Mouse (Mus musculus) Patski (cell line): ENCODE measurements around the gene 1700028J19Rik. TPM values are rescaled to one million over a fixed set of nuclear protein-coding genes. Genes with fewer than 3 reads are reported as not detected.
A peak's percentile ranks its signal among the peaks of the same experiment; 100 is the strongest.
"Not testable (repeated sequence)": the region's sequence is repeated elsewhere in the genome, so short reads cannot be mapped to it uniquely, and the experiment has no call there.

Source experiments
- ATAC-seq: fragments of 100-300 bp; one replicate; pipeline ENCODE4 v1.8.0; 2021
- CTCF ChIA-PET: fragments of 350-600 bp; sonication (Branson Sonifier 250); formaldehyde crosslinking; loops from one replicate; lab custom pipeline; 2022; ENCODE audit warnings: inconsistent platforms; lab: Charles Lee
- POLR2A ChIA-PET: fragments of 350-600 bp; sonication (Branson Sonifier 250); formaldehyde crosslinking; loops from one replicate; lab custom pipeline; 2022; ENCODE audit warnings: antibody characterized with exemption, inconsistent platforms; lab: Charles Lee
- DNase-seq: peaks from one replicate; pipeline ENCODE4 v3.0.0-alpha.2; 2011; ENCODE audit warnings: low read depth, low spot score
- H3K27me3 ChIP-seq: fragments of 371-371 bp; one replicate; pipeline ENCODE4 v1.5.1; 2021
- CTCF ChIP-seq: fragments of 100-300 bp; IDR thresholded peaks from one replicate; pipeline ENCODE4 v1.5.1; 2021
- in situ Hi-C: fragments of 300-500 bp; cut with MboI; formaldehyde crosslinking; loops from 3 replicates; pipeline ENCODE4 v1.11.1; 2018; ENCODE audit warnings: low pct_unique_long_range_greater_than_20kb, mixed read lengths
- polyA plus RNA-seq: library from polyadenylated mRNA; unstranded; gene quantifications from one replicate; pipeline ENCODE4 v1.2.3, GENCODE M21; 2021

Gene 1700028J19Rik
- polyA plus RNA-seq, 1 experiment from 2014 or later, result 0.23 TPM

DNA sequence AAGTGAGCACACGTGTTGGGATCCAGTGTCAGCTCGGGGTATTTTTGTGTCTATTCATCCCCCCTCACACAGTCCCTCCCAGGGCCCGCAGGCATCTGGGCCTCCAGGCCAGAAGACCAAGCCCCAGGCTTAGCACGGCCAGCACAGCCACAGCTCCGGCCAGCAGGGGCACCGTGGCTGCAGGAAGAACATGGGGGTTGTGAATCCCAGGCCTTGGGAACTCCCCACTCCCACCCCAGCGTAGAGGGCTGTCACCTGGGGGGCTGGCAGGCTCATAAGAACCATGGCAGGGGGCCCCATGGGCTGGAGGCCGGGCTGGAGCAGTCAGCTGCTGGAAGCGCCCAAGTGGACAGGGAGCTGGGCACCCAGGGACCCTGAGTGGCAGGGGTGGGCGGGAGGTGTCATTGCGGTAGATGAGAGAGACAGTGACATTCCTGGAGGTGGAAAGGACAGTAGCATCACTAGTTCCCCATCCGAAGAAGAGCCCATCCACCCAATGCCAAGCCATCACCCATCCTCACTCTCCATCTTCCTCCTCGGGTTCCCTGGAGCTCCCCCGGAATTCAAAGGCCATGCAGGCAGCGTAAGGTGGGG is 6.6 kb upstream of the 1700028J19Rik start:
- ChIA-PET CTCF (interaction anchor here (1.1 to 1.4 kb wide), 2 partner anchors 10 kb away, joined by 4 to 5 read pairs; no protein-coding TSS in a partner anchor), POLR2A (interaction anchor here (0.6 kb wide), 1 partner anchor 30 kb away, joined by 5 read pairs; no protein-coding TSS in a partner anchor)
- TF ChIP-seq CTCF, result no peak
- no peak for ATAC-seq
- no peaks in the 10 kb centered on the region for H3K27me3 ChIP-seq
- in situ Hi-C loops, result no loop called here
- no peak for DNase-seq

DNA sequence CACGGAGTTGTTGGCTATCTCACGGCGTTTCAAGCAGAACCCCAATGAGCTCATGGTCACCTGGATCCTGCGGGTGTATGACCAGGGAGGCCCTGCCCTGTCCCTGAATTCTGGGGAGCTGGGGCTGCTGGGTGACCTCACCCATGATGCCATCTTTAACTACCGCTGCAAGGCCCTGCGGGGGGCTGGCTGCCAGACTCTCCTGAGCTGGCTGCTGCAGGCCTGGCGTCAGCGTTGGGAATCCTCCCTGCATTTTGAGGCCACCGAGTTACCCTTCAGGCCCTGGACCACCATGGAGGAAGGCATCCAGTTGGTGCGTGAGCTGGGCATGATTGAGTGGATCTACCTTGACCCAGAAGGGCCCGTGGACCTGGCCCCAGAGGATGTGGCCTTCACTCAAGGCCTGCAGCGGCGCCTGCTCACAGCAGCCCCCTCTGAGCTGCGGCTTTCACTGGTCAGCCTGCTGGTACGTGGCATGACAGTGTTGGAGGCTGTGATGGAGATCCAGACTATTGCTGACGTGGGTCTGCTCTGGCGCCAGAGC is 4.3 kb upstream of the 1700028J19Rik start:
- DNase-seq, POLR2A ChIA-PET, in situ Hi-C loops, ATAC-seq, CTCF ChIA-PET, H3K27me3 ChIP-seq: not testable (repeated sequence)

DNA sequence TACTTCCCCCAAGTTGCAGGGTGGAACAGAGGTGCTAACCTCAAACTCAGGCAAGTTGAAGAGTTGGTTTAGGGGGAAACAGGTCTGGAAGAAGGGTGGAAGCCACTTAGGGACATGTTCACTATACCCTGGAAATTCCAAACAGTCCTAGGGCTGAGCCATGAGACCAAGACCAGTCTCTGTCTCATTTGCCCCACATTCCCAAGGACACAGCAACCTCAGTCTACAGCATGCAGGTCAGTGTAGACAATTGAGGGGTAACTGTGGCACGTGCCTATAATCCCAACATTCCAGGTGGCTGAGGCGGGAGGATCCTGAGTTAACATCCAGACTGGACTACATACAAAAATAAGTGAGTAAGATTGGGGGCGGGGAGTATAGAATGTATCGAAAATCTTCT is 2.8 kb upstream of the 1700028J19Rik start:
- ATAC-seq, result no peak
- ChIA-PET POLR2A (interaction anchor here (1.1 kb wide), 1 partner anchor 25 kb away, joined by 3 read pairs; no protein-coding TSS in a partner anchor), CTCF (no interaction called here)
- H3K27me3 ChIP-seq, result no peaks in the 10 kb centered on the region
- TF ChIP-seq CTCF, result no peak
- DNase-seq, result no peak
- in situ Hi-C loops, result loop anchor here (25.0 kb wide), 1 partner anchor 662 kb away; the partner anchor contains the start of gene Zfp719

DNA sequence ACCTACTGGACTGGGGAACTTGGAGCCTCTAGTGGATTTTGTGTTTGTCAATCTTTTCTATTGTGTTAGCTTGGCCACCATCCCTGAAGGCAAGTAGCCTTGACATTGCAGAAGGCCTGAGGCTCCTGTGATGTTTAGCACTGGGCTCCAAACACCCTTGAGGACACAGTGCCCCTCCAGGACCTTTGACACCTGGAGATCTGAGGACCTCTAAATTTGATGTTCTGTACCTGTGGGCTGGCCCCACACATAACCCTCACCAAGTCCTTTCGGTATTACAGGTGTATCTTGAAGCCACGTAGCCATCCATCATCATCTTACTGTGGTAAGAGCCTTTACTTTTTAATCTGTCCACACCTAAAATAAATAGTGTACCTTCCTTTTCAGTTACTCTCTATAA is 1.5 kb upstream of the 1700028J19Rik start:
- ATAC-seq, result no peak
- TF ChIP-seq CTCF, result no peak
- ChIA-PET POLR2A (interaction anchor here (1.1 kb wide), 1 partner anchor 26 kb away, joined by 3 read pairs; no protein-coding TSS in a partner anchor), CTCF (no interaction called here)
- in situ Hi-C loops, result loop anchor here (25.0 kb wide), 1 partner anchor 661 kb away; the partner anchor contains the start of gene Zfp719
- no peaks in the 10 kb centered on the region for H3K27me3 ChIP-seq
- no peak for DNase-seq

DNA sequence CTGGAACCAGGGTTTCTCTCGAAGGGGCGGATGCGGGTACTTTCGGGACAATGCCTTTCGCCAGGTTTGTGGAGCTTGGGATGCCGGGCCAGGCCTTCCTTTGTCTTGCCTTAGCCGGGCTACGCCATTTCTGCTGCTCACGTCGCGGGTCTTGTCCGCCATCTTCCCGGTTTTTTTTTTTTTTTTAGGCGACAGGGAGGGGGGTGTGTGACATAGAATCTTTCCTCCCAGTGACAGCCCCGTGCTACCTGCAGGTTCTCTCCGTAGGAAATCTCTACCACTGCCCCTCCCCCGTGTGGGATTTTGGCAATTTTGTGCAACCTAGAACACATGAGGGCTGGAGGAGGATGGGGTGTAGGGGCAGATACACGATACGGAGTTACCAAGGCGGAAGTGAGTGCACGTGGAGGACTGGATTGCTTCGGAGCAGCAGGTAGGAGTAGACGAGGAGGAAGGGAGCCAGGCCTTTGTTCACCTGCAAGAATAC is 532 bp upstream of the 1700028J19Rik start:
- POLR2A ChIA-PET, result interaction anchor here (0.7 kb wide), 2 partner anchors 11 to 104 kb away, joined by 4 to 5 read pairs; no protein-coding TSS in a partner anchor
- TF ChIP-seq CTCF, result no peak
- no peak for DNase-seq
- ATAC-seq, result peak; percentile 20
- in situ Hi-C loops, result loop anchor here (25.0 kb wide), 1 partner anchor 660 kb away; the partner anchor contains the start of gene Zfp719
- peaks cover 7% of the 10 kb centered on the region for H3K27me3 ChIP-seq
- CTCF ChIA-PET, result no interaction called here

DNA sequence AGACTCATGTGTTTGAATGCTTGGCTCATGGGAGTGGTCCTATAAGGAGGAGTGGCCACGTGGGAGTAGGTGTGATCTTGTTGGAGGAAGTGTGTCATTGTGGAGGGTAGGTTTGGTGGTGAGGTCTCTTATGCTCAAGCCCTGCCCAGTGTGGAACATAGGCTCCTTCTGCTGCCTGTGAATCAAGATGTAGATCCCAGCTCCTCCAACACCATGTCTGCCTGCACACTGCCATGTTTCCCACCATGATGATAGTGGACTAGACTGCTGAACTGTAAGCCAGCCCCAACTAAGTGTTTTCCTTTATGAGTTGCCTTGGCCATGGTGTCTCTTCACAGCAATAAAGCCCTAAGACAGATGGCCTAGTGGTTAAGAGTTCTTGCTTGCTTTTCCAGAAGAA is 2.4 kb downstream of the 1700028J19Rik start:
- ATAC-seq (no peak), DNase-seq (no peak)
- in situ Hi-C loops, result loop anchor here (25.0 kb wide), 1 partner anchor 657 kb away; the partner anchor contains the start of gene Zfp719
- TF ChIP-seq CTCF, result no peak
- H3K27me3 ChIP-seq, result peaks cover 10% of the 10 kb centered on the region
- ChIA-PET POLR2A (no interaction called here), CTCF (no interaction called here)

DNA sequence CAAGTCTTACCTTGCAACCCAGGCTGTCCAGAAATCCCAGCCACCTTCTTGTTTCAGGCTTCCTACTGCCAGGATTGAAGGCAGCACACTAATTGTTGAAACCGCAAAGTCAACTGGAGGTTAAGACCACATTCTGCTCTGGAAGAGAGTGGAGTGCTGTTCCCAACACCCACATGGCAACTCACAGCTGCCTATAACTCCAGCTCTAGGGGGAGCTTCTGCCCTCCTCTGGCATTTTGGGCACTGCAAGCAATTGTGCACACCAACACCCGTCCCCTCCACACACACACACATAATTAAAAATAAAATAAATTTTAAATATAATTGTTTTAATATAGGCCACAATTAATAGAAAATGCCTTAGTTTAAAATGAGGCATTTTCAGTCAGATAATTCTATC is 5.3 kb downstream of the 1700028J19Rik start:
- in situ Hi-C loops, result loop anchor here (25.0 kb wide), 1 partner anchor 654 kb away; the partner anchor contains the start of gene Zfp719
- CTCF ChIA-PET, result no interaction called here
- H3K27me3 ChIP-seq, result peaks cover 10% of the 10 kb centered on the region
- POLR2A ChIA-PET, result no interaction called here
- DNase-seq, result no peak
- no peak for ATAC-seq
- no peak for TF ChIP-seq CTCF

DNA sequence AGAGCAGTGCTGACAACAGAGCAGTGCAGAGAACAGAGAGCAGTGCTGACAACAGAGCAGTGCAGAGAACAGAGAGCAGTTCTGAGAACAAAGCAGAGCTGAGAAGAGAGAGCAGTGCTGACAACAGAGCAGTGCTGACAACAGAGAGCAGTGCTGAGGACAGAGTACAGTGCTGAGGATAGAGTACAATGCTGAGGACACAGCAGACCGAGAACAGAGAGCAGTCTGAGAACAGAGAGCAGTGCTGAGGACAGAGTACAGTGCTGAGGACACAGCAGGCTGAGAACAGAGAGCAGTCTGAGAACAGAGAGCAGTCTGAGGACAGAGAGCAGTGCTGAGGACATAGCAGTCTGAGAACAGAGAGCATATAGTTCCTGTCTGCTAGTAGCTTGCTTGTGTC is 5.8 kb downstream of the 1700028J19Rik start:
- ChIA-PET CTCF (no interaction called here), POLR2A (no interaction called here)
- ATAC-seq (peak; percentile 22), DNase-seq (no peak)
- in situ Hi-C loops, result loop anchor here (25.0 kb wide), 1 partner anchor 653 kb away; the partner anchor contains the start of gene Zfp719
- no peak for TF ChIP-seq CTCF
- peaks cover 11% of the 10 kb centered on the region for H3K27me3 ChIP-seq

DNA sequence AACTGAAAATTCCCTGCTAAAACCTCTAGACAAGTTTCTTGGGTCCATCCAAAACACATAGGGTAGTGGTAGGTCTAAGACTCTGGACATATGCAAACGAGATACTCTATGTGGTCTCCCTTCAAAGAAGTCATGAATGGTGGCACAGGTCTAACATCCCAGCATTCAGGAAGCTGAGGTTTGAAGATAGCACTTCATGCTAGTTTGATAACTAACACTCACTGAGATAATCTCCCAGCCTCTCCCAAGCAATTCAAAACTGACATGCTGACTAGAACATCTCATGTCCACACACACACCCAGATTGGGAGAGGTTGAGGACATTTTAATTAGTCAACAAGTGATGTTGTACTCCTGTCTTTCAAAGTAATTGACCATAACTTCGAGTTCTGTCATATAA is 6.6 kb downstream of the 1700028J19Rik start:
- DNase-seq, result no peak
- in situ Hi-C loops, result loop anchor here (25.0 kb wide), 1 partner anchor 653 kb away; the partner anchor contains the start of gene Zfp719
- H3K27me3 ChIP-seq, result peaks cover 14% of the 10 kb centered on the region
- ATAC-seq, result no peak
- POLR2A ChIA-PET, result no interaction called here
- CTCF ChIA-PET, result no interaction called here
- no peak for TF ChIP-seq CTCF

DNA sequence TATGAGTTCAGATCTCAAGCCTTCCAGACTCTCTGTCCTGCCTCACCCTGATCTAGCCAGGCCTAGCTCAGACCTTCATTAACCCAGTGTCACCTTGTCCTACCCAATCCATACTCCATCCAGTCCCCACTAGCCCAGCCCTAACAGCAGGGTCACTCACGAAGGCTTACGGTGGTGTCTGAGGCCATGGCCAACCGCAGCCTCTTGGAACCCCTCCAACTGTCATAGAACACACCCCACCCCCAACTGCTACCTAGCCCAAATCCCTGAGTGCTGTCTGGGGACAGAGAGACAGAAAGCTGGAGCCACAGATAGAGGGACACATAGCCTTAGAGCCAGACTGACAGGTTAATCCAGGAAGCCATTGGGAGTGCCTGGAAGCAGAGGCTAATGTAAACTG is 10.6 kb downstream of the 1700028J19Rik start, which contains the start of gene Gm36864:
TSS of gene Gm36864 (plus strand) at position 269 of the 400 bp plus-strand sequence.
- POLR2A ChIA-PET, result no interaction called here
- in situ Hi-C loops, result loop anchor here (25.0 kb wide), 1 partner anchor 649 kb away; the partner anchor contains the start of gene Zfp719
- CTCF ChIA-PET, result no interaction called here
- no peak for TF ChIP-seq CTCF
- H3K27me3 ChIP-seq, result peaks cover 7% of the 10 kb centered on the region
- ATAC-seq, result no peak
- DNase-seq, result no peak
